Mouse (Mus musculus): Measurements from ENCODE around the gene Drap1. TPM values are rescaled to one million over a fixed set of nuclear protein-coding genes. Genes with fewer than 3 reads are reported as not detected.

Drap1 gene
- polyA plus RNA-seq, 1 experiment from 2014 or later: 71.5 TPM

- DNase-seq: no peak
- 32% methylated on average over 7 of the region's 7 CpGs for WGBS (ENCODE audit: insufficient replicate concordance)
- peaks cover 46% of the 10 kb centered on the region for H3K27me3 ChIP-seq (ENCODE audit: insufficient read depth, low read length)
- H3K4me1 ChIP-seq (ENCODE audit: insufficient read depth): peaks cover 23% of the 10 kb centered on the region
- no peak overlapping the region for H3K27ac ChIP-seq (ENCODE audit: low read depth)
- no peak overlapping the region for H3K9ac ChIP-seq (replicated peaks)
- no peaks in the 10 kb centered on the region for H3K36me3 ChIP-seq (replicated peaks; ENCODE audit: insufficient read depth, low read length)
- ATAC-seq: no peak
- H3K9me3 ChIP-seq (ENCODE audit: low read length): peaks cover 4% of the 10 kb centered on the region; the same call in 1 of the 2 replicates
- no peak overlapping the region for H3K4me3 ChIP-seq (ENCODE audit: low read depth, low read length)
- TF ChIP-seq CTCF (IDR thresholded peaks at IDR 0.05; ENCODE audit: low read depth): no peak
- H3K4me2 ChIP-seq (ENCODE audit: low read depth, low read length): 0 out of 2 replicates have a peak overlapping the region, but pooled peaks have one; percentile 3
Measured at GRCm38 (mm10) chr19:5444954-5445353, 20.2 kb upstream of the Drap1 start.

- 47% methylated on average over 9 of the region's 9 CpGs for WGBS (ENCODE audit: insufficient replicate concordance)
- Histone ChIP-seq H3K9ac (replicated peaks) (no peak overlapping the region), H3K4me3 (ENCODE audit: low read depth, low read length) (no peak overlapping the region), H3K9me3 (ENCODE audit: low read length) (peaks cover 4% of the 10 kb centered on the region; the same call in 1 of the 2 replicates), H3K36me3 (replicated peaks; ENCODE audit: insufficient read depth, low read length) (no peaks in the 10 kb centered on the region), H3K4me1 (ENCODE audit: insufficient read depth) (peaks cover 23% of the 10 kb centered on the region), H3K27ac (ENCODE audit: low read depth) (no peak overlapping the region), H3K27me3 (ENCODE audit: insufficient read depth, low read length) (peaks cover 41% of the 10 kb centered on the region), H3K4me2 (ENCODE audit: low read depth, low read length) (0 out of 2 replicates have a peak overlapping the region, but pooled peaks have one; percentile 3)
- no peak for ATAC-seq
- no peak for DNase-seq
- TF ChIP-seq EP300 (IDR thresholded peaks at IDR 0.05; ENCODE audit: low read depth) (no peak), CTCF (IDR thresholded peaks at IDR 0.05; ENCODE audit: low read depth) (no peak)
Measured at GRCm38 (mm10) chr19:5444371-5444908, 19.7 kb upstream of the Drap1 start.

- Histone ChIP-seq H3K36me3 (replicated peaks; ENCODE audit: insufficient read depth, low read length) (no peaks in the 10 kb centered on the region), H3K4me3 (ENCODE audit: low read depth, low read length) (no peak overlapping the region), H3K27ac (ENCODE audit: low read depth) (peak overlapping the region; percentile 73; the same call in 1 of the 2 replicates), H3K4me1 (ENCODE audit: insufficient read depth) (peaks cover 9% of the 10 kb centered on the region), H3K4me2 (ENCODE audit: low read depth, low read length) (peak overlapping the region; percentile 95), H3K9ac (replicated peaks) (no peak overlapping the region), H3K9me3 (ENCODE audit: low read length) (no peaks in the 10 kb centered on the region), H3K27me3 (ENCODE audit: insufficient read depth, low read length) (no peaks in the 10 kb centered on the region)
- TF ChIP-seq EP300 (IDR thresholded peaks at IDR 0.05; ENCODE audit: low read depth) (no peak), CTCF (IDR thresholded peaks at IDR 0.05; ENCODE audit: low read depth) (no peak)
- DNase-seq (no peak), ATAC-seq (no peak)
- WGBS (ENCODE audit: insufficient replicate concordance): 59% methylated on average over 7 of the region's 7 CpGs
Measured at GRCm38 (mm10) chr19:5433951-5434350, 9.2 kb upstream of the Drap1 start.

GRCm38 (mm10) chr19:5432992-5433852, 8.4 kb upstream of the Drap1 start:
- no peaks in the 10 kb centered on the region for H3K36me3 ChIP-seq (replicated peaks; ENCODE audit: insufficient read depth, low read length)
- peaks cover 9% of the 10 kb centered on the region for H3K4me1 ChIP-seq (ENCODE audit: insufficient read depth)
- no peaks in the 10 kb centered on the region for H3K9me3 ChIP-seq (ENCODE audit: low read length)
- ATAC-seq (peak; percentile 81), DNase-seq (peak; percentile 62)
- H3K4me3 ChIP-seq (ENCODE audit: low read depth, low read length): peak overlapping the region; percentile 52
- peak overlapping the region; percentile 73 for H3K27ac ChIP-seq (ENCODE audit: low read depth)
- no peaks in the 10 kb centered on the region for H3K27me3 ChIP-seq (ENCODE audit: insufficient read depth, low read length)
- TF ChIP-seq CTCF (IDR thresholded peaks at IDR 0.05; ENCODE audit: low read depth) (peak; percentile 67), EP300 (IDR thresholded peaks at IDR 0.05; ENCODE audit: low read depth) (no peak)
- H3K9ac ChIP-seq (replicated peaks): peak overlapping the region; percentile 68
- WGBS (ENCODE audit: insufficient replicate concordance): 5% methylated on average over 14 of the region's 16 CpGs
- H3K4me2 ChIP-seq (ENCODE audit: low read depth, low read length): peak overlapping the region; percentile 95

- no peaks in the 10 kb centered on the region for H3K27me3 ChIP-seq (ENCODE audit: insufficient read depth, low read length)
- ATAC-seq: no peak
- no peak for TF ChIP-seq EP300 (IDR thresholded peaks at IDR 0.05; ENCODE audit: low read depth)
- no peak for TF ChIP-seq CTCF (IDR thresholded peaks at IDR 0.05; ENCODE audit: low read depth)
- H3K4me3 ChIP-seq (ENCODE audit: low read depth, low read length): no peak overlapping the region
- WGBS (ENCODE audit: insufficient replicate concordance): 76% methylated on average over 4 of the region's 4 CpGs
- H3K9ac ChIP-seq (replicated peaks): no peak overlapping the region
- peaks cover 12% of the 10 kb centered on the region for H3K4me1 ChIP-seq (ENCODE audit: insufficient read depth)
- H3K4me2 ChIP-seq (ENCODE audit: low read depth, low read length): no peak overlapping the region
- no peaks in the 10 kb centered on the region for H3K9me3 ChIP-seq (ENCODE audit: low read length)
- H3K27ac ChIP-seq (ENCODE audit: low read depth): no peak overlapping the region
- peaks cover under 1% of the 10 kb centered on the region; the same call in 1 of the 2 replicates for H3K36me3 ChIP-seq (replicated peaks; ENCODE audit: insufficient read depth, low read length)
- DNase-seq: no peak
Measured at GRCm38 (mm10) chr19:5431911-5432464, 7.2 kb upstream of the Drap1 start.

- WGBS (ENCODE audit: insufficient replicate concordance): 76% methylated on average over 1 of the region's 1 CpGs
- DNase-seq: no peak
- Histone ChIP-seq H3K9ac (replicated peaks) (no peak overlapping the region), H3K27ac (ENCODE audit: low read depth) (no peak overlapping the region), H3K4me3 (ENCODE audit: low read depth, low read length) (no peak overlapping the region), H3K4me1 (ENCODE audit: insufficient read depth) (peaks cover 21% of the 10 kb centered on the region), H3K36me3 (replicated peaks; ENCODE audit: insufficient read depth, low read length) (peaks cover 8% of the 10 kb centered on the region; the same call in 1 of the 2 replicates), H3K9me3 (ENCODE audit: low read length) (no peaks in the 10 kb centered on the region), H3K4me2 (ENCODE audit: low read depth, low read length) (no peak overlapping the region), H3K27me3 (ENCODE audit: insufficient read depth, low read length) (no peaks in the 10 kb centered on the region)
- ATAC-seq: no peak
- TF ChIP-seq EP300 (IDR thresholded peaks at IDR 0.05; ENCODE audit: low read depth): no peak
- TF ChIP-seq CTCF (IDR thresholded peaks at IDR 0.05; ENCODE audit: low read depth): no peak
Measured at GRCm38 (mm10) chr19:5430408-5430807, 5.6 kb upstream of the Drap1 start.
